In the genomic region with DNA sequence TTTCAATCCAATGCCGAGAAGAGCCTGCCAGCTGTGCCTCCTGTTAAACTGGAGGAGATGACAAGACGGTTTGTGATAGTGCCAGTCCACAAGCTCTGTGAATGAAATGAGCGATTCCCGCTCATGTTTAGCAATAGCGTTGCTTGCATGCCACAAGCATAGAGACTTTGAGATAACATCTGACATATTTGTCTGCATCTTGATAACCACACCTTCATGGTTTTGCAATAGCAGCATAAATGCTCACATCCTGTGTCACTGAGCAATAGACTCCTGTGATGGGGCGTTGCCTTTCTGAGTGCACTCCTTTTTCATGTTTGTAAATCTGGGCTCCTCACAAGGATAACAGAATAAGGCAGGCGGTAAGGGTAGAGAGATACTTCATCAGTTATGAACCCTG, we compare ENCODE assay signal across 27 mouse cellular contexts.
DNase-seq lines count a peak whose midpoint lies in the region; ATAC-seq lines count a peak whose summit lies in the region.
"Had no signal": no experiment of that assay in that cellular context is flagged by ENCODE, and none has a peak within 500 bp of the region (broad histone marks: within the 10 kb centered on the region; RNA-seq: fewer than 3 reads in every experiment).

No protein-coding gene starts in this region.

- H3K4me2 ChIP-seq in intestine, embryonic 16.5 days (ENCODE audit: low read depth, low read length): no peak overlapping the region
- H3K4me2 ChIP-seq in midbrain, embryonic 13.5 days (replicated peaks): no peak overlapping the region
- H3K4me2 ChIP-seq: embryonic facial prominence, embryonic 12.5 days; embryonic facial prominence, embryonic 15.5 days; forebrain, embryonic 12.5 days; heart, embryonic 12.5 days; heart, embryonic 15.5 days; hindbrain, embryonic 14.5 days; intestine, embryonic 15.5 days had no signal

- no peak overlapping the region for H3K9ac ChIP-seq in intestine, embryonic 16.5 days (ENCODE audit: low read depth, low read length)
- H3K9ac ChIP-seq in midbrain, embryonic 13.5 days (replicated peaks): no peak overlapping the region
- H3K9ac ChIP-seq: embryonic facial prominence, embryonic 12.5 days; embryonic facial prominence, embryonic 15.5 days; forebrain, embryonic 12.5 days; heart, embryonic 12.5 days; heart, embryonic 15.5 days; hindbrain, embryonic 14.5 days; intestine, embryonic 15.5 days had no signal

- 92% methylated on average over 7 of the region's 7 CpGs for WGBS in intestine, embryonic 16.5 days
- 95% methylated on average over 7 of the region's 7 CpGs for WGBS in midbrain, embryonic 13.5 days

- intact Hi-C loops in heart, postnatal 25 days (cut with DNase I): no loop called here

- no peak overlapping the region for H3K27ac ChIP-seq in intestine, embryonic 16.5 days (ENCODE audit: low read length)
- no peak overlapping the region for H3K27ac ChIP-seq in midbrain, embryonic 13.5 days
- H3K27ac ChIP-seq: embryonic facial prominence, embryonic 12.5 days; embryonic facial prominence, embryonic 15.5 days; forebrain, embryonic 12.5 days; gastrocnemius, adult 2 months; heart, embryonic 15.5 days; hindbrain, embryonic 14.5 days; hindbrain, postnatal 0 days; intestine, embryonic 15.5 days had no signal

- no peaks in the 10 kb centered on the region for H3K9me3 ChIP-seq in intestine, embryonic 16.5 days (ENCODE audit: control insufficient read depth, low read length)
- H3K9me3 ChIP-seq in midbrain, embryonic 13.5 days: peaks cover 5% of the 10 kb centered on the region; the same call in 1 of the 2 replicates
- H3K9me3 ChIP-seq: embryonic facial prominence, embryonic 12.5 days; embryonic facial prominence, embryonic 15.5 days; heart, embryonic 15.5 days; intestine, embryonic 15.5 days had no signal

- peak; percentile 55 for DNase-seq in heart, adult 11 months
- no peak for DNase-seq in heart, postnatal 25 days (ENCODE audit: low spot score)
- no peak for DNase-seq in gastrocnemius, adult 18-20 months (ENCODE audit: low spot score)
- DNase-seq: adrenal gland, postnatal 14 days; cerebellum, adult 11 months; cerebellum, adult 2 months; cerebellum, adult 9-11 months; cerebellum, postnatal 25 days; gastrocnemius, adult 2 months; gastrocnemius, postnatal 14 days; heart, adult 18-20 months; heart, postnatal 10 days; heart, postnatal 4 days; kidney, adult 18-20 months had no signal

- peak; percentile 89 for ATAC-seq in activated CD4-positive, CD25-positive, alpha-beta regulatory T cell, adult 4 months
- ATAC-seq in megakaryocyte, adult 5-6 weeks (ENCODE audit: poor library complexity, severe bottlenecking): peak; percentile 47
- ATAC-seq in intestine, embryonic 16.5 days: no peak
- ATAC-seq in midbrain, embryonic 13.5 days: no peak
- ATAC-seq: forebrain, embryonic 16.5 days; hindbrain, postnatal 0 days; intestine, embryonic 15.5 days had no signal

- 0 out of 2 replicates have a peak, but pooled peaks cover 2% of the 10 kb centered on the region for H3K36me3 ChIP-seq in intestine, embryonic 16.5 days (ENCODE audit: control insufficient read depth, insufficient read depth, low read length)
- H3K36me3 ChIP-seq in midbrain, embryonic 13.5 days: peaks cover 55% of the 10 kb centered on the region

- no peak overlapping the region for H3K4me3 ChIP-seq in intestine, embryonic 16.5 days (ENCODE audit: low read length)
- no peak overlapping the region for H3K4me3 ChIP-seq in midbrain, embryonic 13.5 days (replicated peaks)
- H3K4me3 ChIP-seq: embryonic facial prominence, embryonic 12.5 days; embryonic facial prominence, embryonic 15.5 days; forebrain, embryonic 12.5 days; gastrocnemius, adult 2 months; heart, embryonic 12.5 days; heart, embryonic 15.5 days; intestine, embryonic 15.5 days had no signal

- H3K27me3 ChIP-seq in intestine, embryonic 16.5 days (replicated peaks; ENCODE audit: control insufficient read depth, insufficient read depth, low read length): no peaks in the 10 kb centered on the region
- H3K27me3 ChIP-seq in midbrain, embryonic 13.5 days: no peaks in the 10 kb centered on the region
- H3K27me3 ChIP-seq: embryonic facial prominence, embryonic 12.5 days; embryonic facial prominence, embryonic 15.5 days; forebrain, embryonic 12.5 days; heart, embryonic 12.5 days; heart, embryonic 15.5 days; intestine, embryonic 15.5 days had no signal

- H3K4me1 ChIP-seq in intestine, embryonic 16.5 days (ENCODE audit: control insufficient read depth, insufficient read depth, low read length): no peaks in the 10 kb centered on the region
- no peaks in the 10 kb centered on the region for H3K4me1 ChIP-seq in midbrain, embryonic 13.5 days (replicated peaks)
- H3K4me1 ChIP-seq: embryonic facial prominence, embryonic 15.5 days; forebrain, embryonic 12.5 days; heart, embryonic 12.5 days; heart, embryonic 15.5 days; intestine, embryonic 15.5 days had no signal

Comparison
In these comparisons a context has a peak if more than half of its experiments do, and no peak if none do; other contexts are left out.
1. ATAC-seq: peak in activated CD4-positive, CD25-positive, alpha-beta regulatory T cell, adult 4 months (single experiment) and megakaryocyte, adult 5-6 weeks (single experiment); none in intestine, embryonic 16.5 days (single experiment) and midbrain, embryonic 13.5 days (single experiment).